Mouse (Mus musculus) C2C12 (cell line): ENCODE results near the gene Frmd4b.

ENCODE experiments used
- CTCF ChIP-seq: IDR thresholded peaks from one replicate; pipeline ENCODE4 v1.5.1; 2011; ENCODE audit not compliant: control insufficient read depth, insufficient read depth, insufficient read length
- MAX ChIP-seq: IDR thresholded peaks from one replicate; pipeline ENCODE4 v1.6.1; 2011; ENCODE audit warnings: mild to moderate bottlenecking, control low read depth
- MYOD1 ChIP-seq: IDR thresholded peaks from one replicate; pipeline ENCODE4 v1.6.1; 2011; ENCODE audit warnings: low read depth; ENCODE audit not compliant: control insufficient read depth, insufficient read length

GRCm38 (mm10) chr6:97552573-97552972 lies 64.8 kb downstream of the Frmd4b start:
- TF ChIP-seq MAX (no peak), CTCF (no peak), MYOD1 (no peak)
